Mouse (Mus musculus): ENCODE measurements around the gene Hsd17b7. TPM values are rescaled to one million over a fixed set of nuclear protein-coding genes. Genes with fewer than 3 reads are reported as not detected.

Hsd17b7 gene
- polyA plus RNA-seq, 1 experiment from 2014 or later: 30.6 TPM

DNA sequence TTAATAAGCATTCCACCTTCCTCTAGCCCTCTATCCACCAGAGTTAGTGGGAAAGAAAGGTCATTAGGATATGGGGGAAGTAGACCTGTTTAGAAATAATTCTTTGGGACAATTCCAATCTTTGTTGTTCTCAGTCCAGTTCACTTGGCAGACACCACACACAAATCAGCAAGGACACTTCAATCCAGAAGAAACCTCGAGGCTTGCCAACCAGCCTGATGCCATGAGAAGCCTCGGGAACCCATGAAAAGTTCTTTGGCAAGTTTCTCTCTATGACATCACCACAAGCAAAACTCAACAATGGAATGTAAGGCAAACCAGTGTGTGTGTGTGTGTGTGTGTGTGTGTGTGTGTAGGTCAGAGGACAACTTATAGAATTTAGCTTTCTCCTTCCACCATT, 44.5 kb downstream of the Hsd17b7 start:
- H3K9me3 ChIP-seq (ENCODE audit: control insufficient read depth, low read length): no peaks in the 10 kb centered on the region
- DNase-seq (ENCODE audit: low spot score) (no peak), ATAC-seq (ENCODE audit: low FRiP score) (no peak)
- H3K4me1 ChIP-seq (replicated peaks; ENCODE audit: control insufficient read depth, insufficient read depth, low read length): no peaks in the 10 kb centered on the region
- no peaks in the 10 kb centered on the region for H3K27me3 ChIP-seq (ENCODE audit: control insufficient read depth, insufficient read depth, low read length)
- H3K36me3 ChIP-seq (replicated peaks; ENCODE audit: control insufficient read depth, insufficient read depth): no peaks in the 10 kb centered on the region
- H3K9ac ChIP-seq: no peak overlapping the region
- 78% methylated on average over 2 of the region's 2 CpGs for WGBS
- no peak overlapping the region for H3K4me3 ChIP-seq (replicated peaks; ENCODE audit: low read length)
- no peak overlapping the region for H3K27ac ChIP-seq
- H3K4me2 ChIP-seq (replicated peaks): no peak overlapping the region

- ATAC-seq (ENCODE audit: low FRiP score) (no peak), DNase-seq (ENCODE audit: low spot score) (peak; percentile 67)
- 46% methylated on average over 8 of the region's 8 CpGs for WGBS
- no peaks in the 10 kb centered on the region for H3K27me3 ChIP-seq (ENCODE audit: control insufficient read depth, insufficient read depth, low read length)
- no peak overlapping the region for H3K9ac ChIP-seq
- H3K9me3 ChIP-seq (ENCODE audit: control insufficient read depth, low read length): no peaks in the 10 kb centered on the region
- no peak overlapping the region for H3K4me2 ChIP-seq (replicated peaks)
- no peak overlapping the region for H3K4me3 ChIP-seq (replicated peaks; ENCODE audit: low read length)
- no peaks in the 10 kb centered on the region for H3K36me3 ChIP-seq (replicated peaks; ENCODE audit: control insufficient read depth, insufficient read depth)
- no peaks in the 10 kb centered on the region for H3K4me1 ChIP-seq (replicated peaks; ENCODE audit: control insufficient read depth, insufficient read depth, low read length)
- no peak overlapping the region for H3K27ac ChIP-seq
Observed at GRCm38 (mm10) chr1:169921710-169922211, 47.3 kb downstream of the Hsd17b7 start.

DNA sequence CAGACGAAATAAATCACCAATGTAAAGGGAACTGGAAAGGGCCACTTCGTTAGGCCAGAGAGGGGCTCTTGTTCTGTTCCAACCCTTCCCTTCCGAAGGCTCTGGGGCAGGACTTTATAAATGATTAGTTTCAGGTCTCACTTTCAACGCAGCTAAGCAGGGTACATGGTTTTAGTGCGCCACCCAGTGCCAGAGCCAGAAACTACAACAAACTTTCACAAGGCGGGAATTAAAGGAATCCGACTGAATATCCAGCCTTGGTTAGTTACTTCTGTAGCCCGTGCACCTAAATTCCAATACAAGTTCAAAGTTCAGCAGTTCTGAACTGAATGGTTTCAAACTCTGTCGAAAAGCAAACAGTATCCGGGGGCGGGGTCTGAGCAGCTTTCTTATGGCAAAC, 49.8 kb downstream of the Hsd17b7 start:
- Histone ChIP-seq H3K9ac (no peak overlapping the region), H3K36me3 (replicated peaks; ENCODE audit: control insufficient read depth, insufficient read depth) (no peaks in the 10 kb centered on the region), H3K9me3 (ENCODE audit: control insufficient read depth, low read length) (no peaks in the 10 kb centered on the region), H3K4me1 (replicated peaks; ENCODE audit: control insufficient read depth, insufficient read depth, low read length) (no peaks in the 10 kb centered on the region), H3K4me3 (replicated peaks; ENCODE audit: low read length) (no peak overlapping the region), H3K27ac (no peak overlapping the region), H3K27me3 (ENCODE audit: control insufficient read depth, insufficient read depth, low read length) (no peaks in the 10 kb centered on the region), H3K4me2 (replicated peaks) (no peak overlapping the region)
- peak; percentile 68; the same call in 1 of the 2 replicates for ATAC-seq (ENCODE audit: low FRiP score)
- peak; percentile 93 for DNase-seq (ENCODE audit: low spot score)
- WGBS: 3% methylated on average over 11 of the region's 11 CpGs

GRCm38 (mm10) chr1:169917998-169918397, 51.0 kb downstream of the Hsd17b7 start:
- DNase-seq (ENCODE audit: low spot score) (peak; percentile 59), ATAC-seq (ENCODE audit: low FRiP score) (peak; percentile 51; the same call in 1 of the 2 replicates)
- WGBS: 20% methylated on average over 4 of the region's 4 CpGs

DNA sequence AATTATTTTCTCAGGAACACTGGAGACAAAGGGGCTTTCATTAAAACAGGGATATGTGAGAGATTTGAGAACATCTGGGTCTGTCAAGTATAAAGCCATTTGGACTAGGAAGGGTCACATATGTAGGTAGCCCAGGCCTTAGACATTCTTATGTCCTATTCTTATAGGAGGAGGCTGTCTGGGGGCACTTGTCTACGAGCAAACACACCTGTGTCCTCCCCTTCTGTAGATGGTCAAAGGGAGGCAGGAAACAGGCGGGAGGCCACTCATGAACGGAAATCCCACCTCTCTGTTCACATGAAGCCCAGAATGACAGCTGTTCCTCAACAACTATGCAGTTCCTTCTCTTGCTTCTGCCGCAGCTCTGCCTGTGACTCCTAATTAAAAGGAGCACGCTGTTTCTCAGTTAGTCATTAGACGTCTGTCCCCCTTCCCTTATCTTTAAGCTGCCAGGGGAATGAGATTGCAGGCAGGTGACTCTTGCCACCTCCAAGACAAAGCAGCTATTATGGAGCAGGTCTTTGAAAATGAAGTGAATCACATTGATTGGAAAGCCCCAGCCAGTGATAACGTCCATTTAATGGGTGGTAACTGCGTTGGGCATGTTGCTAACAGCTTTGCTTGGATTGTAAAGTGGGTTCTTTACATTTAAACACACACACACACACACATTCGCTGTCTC, 51.8 kb downstream of the Hsd17b7 start:
- Histone ChIP-seq H3K27me3 (ENCODE audit: control insufficient read depth, insufficient read depth, low read length) (no peaks in the 10 kb centered on the region), H3K4me3 (replicated peaks; ENCODE audit: low read length) (no peak overlapping the region), H3K27ac (no peak overlapping the region), H3K36me3 (replicated peaks; ENCODE audit: control insufficient read depth, insufficient read depth) (no peaks in the 10 kb centered on the region), H3K4me1 (replicated peaks; ENCODE audit: control insufficient read depth, insufficient read depth, low read length) (no peaks in the 10 kb centered on the region), H3K9ac (no peak overlapping the region), H3K9me3 (ENCODE audit: control insufficient read depth, low read length) (no peaks in the 10 kb centered on the region), H3K4me2 (replicated peaks) (no peak overlapping the region)
- no peak for ATAC-seq (ENCODE audit: low FRiP score)
- no peak for DNase-seq (ENCODE audit: low spot score)
- 63% methylated on average over 9 of the region's 9 CpGs for WGBS

More at GRCm38 (mm10) chr1:169917998-169918397, 51.0 kb downstream of the Hsd17b7 start:
- Histone ChIP-seq H3K9ac (no peak overlapping the region), H3K4me2 (replicated peaks) (no peak overlapping the region), H3K4me3 (replicated peaks; ENCODE audit: low read length) (no peak overlapping the region), H3K9me3 (ENCODE audit: control insufficient read depth, low read length) (no peaks in the 10 kb centered on the region), H3K36me3 (replicated peaks; ENCODE audit: control insufficient read depth, insufficient read depth) (no peaks in the 10 kb centered on the region), H3K27ac (no peak overlapping the region), H3K4me1 (replicated peaks; ENCODE audit: control insufficient read depth, insufficient read depth, low read length) (no peaks in the 10 kb centered on the region), H3K27me3 (ENCODE audit: control insufficient read depth, insufficient read depth, low read length) (no peaks in the 10 kb centered on the region)

GRCm38 (mm10) chr1:169916659-169917058, 52.4 kb downstream of the Hsd17b7 start:
- Histone ChIP-seq H3K9ac (no peak overlapping the region), H3K9me3 (ENCODE audit: control insufficient read depth, low read length) (no peaks in the 10 kb centered on the region), H3K27me3 (ENCODE audit: control insufficient read depth, insufficient read depth, low read length) (no peaks in the 10 kb centered on the region), H3K4me2 (replicated peaks) (no peak overlapping the region), H3K36me3 (replicated peaks; ENCODE audit: control insufficient read depth, insufficient read depth) (no peaks in the 10 kb centered on the region), H3K27ac (no peak overlapping the region), H3K4me1 (replicated peaks; ENCODE audit: control insufficient read depth, insufficient read depth, low read length) (no peaks in the 10 kb centered on the region), H3K4me3 (replicated peaks; ENCODE audit: low read length) (no peak overlapping the region)
- WGBS: 47% methylated on average over 7 of the region's 7 CpGs
- no peak for DNase-seq (ENCODE audit: low spot score)
- ATAC-seq (ENCODE audit: low FRiP score): peak; percentile 53; the same call in 1 of the 2 replicates

- ATAC-seq (ENCODE audit: low FRiP score) (no peak), DNase-seq (ENCODE audit: low spot score) (no peak)
- Histone ChIP-seq H3K4me3 (replicated peaks; ENCODE audit: low read length) (no peak overlapping the region), H3K27me3 (ENCODE audit: control insufficient read depth, insufficient read depth, low read length) (no peaks in the 10 kb centered on the region), H3K4me1 (replicated peaks; ENCODE audit: control insufficient read depth, insufficient read depth, low read length) (no peaks in the 10 kb centered on the region), H3K36me3 (replicated peaks; ENCODE audit: control insufficient read depth, insufficient read depth) (no peaks in the 10 kb centered on the region), H3K4me2 (replicated peaks) (no peak overlapping the region), H3K9me3 (ENCODE audit: control insufficient read depth, low read length) (no peaks in the 10 kb centered on the region), H3K27ac (no peak overlapping the region), H3K9ac (no peak overlapping the region)
- 85% methylated on average over 6 of the region's 6 CpGs for WGBS
Observed at GRCm38 (mm10) chr1:169911526-169911925, 57.5 kb downstream of the Hsd17b7 start.

GRCm38 (mm10) chr1:169910751-169911150, 58.3 kb downstream of the Hsd17b7 start:
- Histone ChIP-seq H3K4me1 (replicated peaks; ENCODE audit: control insufficient read depth, insufficient read depth, low read length) (no peaks in the 10 kb centered on the region), H3K27ac (no peak overlapping the region), H3K9ac (no peak overlapping the region), H3K4me3 (replicated peaks; ENCODE audit: low read length) (no peak overlapping the region), H3K4me2 (replicated peaks) (no peak overlapping the region), H3K9me3 (ENCODE audit: control insufficient read depth, low read length) (no peaks in the 10 kb centered on the region), H3K36me3 (replicated peaks; ENCODE audit: control insufficient read depth, insufficient read depth) (no peaks in the 10 kb centered on the region), H3K27me3 (ENCODE audit: control insufficient read depth, insufficient read depth, low read length) (no peaks in the 10 kb centered on the region)
- ATAC-seq (ENCODE audit: low FRiP score): no peak
- DNase-seq (ENCODE audit: low spot score): no peak
- 86% methylated on average over 7 of the region's 7 CpGs for WGBS

- Histone ChIP-seq H3K27me3 (ENCODE audit: control insufficient read depth, insufficient read depth, low read length) (no peaks in the 10 kb centered on the region), H3K27ac (no peak overlapping the region), H3K4me2 (replicated peaks) (no peak overlapping the region), H3K9me3 (ENCODE audit: control insufficient read depth, low read length) (no peaks in the 10 kb centered on the region), H3K4me1 (replicated peaks; ENCODE audit: control insufficient read depth, insufficient read depth, low read length) (no peaks in the 10 kb centered on the region), H3K36me3 (replicated peaks; ENCODE audit: control insufficient read depth, insufficient read depth) (no peaks in the 10 kb centered on the region), H3K9ac (no peak overlapping the region), H3K4me3 (replicated peaks; ENCODE audit: low read length) (no peak overlapping the region)
- ATAC-seq (ENCODE audit: low FRiP score) (no peak), DNase-seq (ENCODE audit: low spot score) (no peak)
- 94% methylated on average over 6 of the region's 6 CpGs for WGBS
Observed at GRCm38 (mm10) chr1:169909659-169910058, 59.4 kb downstream of the Hsd17b7 start.

All from hindbrain, embryonic 14.5 days (tissue).